Mouse (Mus musculus) midbrain, embryonic 10.5 days (tissue): ENCODE data around the gene Six2. TPM values are rescaled to one million over a fixed set of nuclear protein-coding genes. Genes with fewer than 3 reads are reported as not detected.

Experiments
- DNase-seq: peaks from one replicate; pipeline ENCODE4 v3.0.0-alpha.2; 2017; ENCODE audit warnings: low spot score
- H3K27ac ChIP-seq: fragments of 300-500 bp; sonication (generic); replicated peaks from 2 replicates; pipeline ENCODE4 v1.5.1; 2016; ENCODE audit warnings: mild to moderate bottlenecking
- H3K27me3 ChIP-seq: fragments of 300-500 bp; sonication (generic); 2 replicates; pipeline ENCODE4 v1.6.1; 2016; ENCODE audit warnings: low read depth, mild to moderate bottlenecking; ENCODE audit not compliant: poor library complexity, severe bottlenecking
- H3K36me3 ChIP-seq: fragments of 300-500 bp; sonication (generic); 2 replicates; pipeline ENCODE4 v1.6.1; 2016; ENCODE audit warnings: mild to moderate bottlenecking, moderate library complexity
- H3K4me1 ChIP-seq: fragments of 300-500 bp; sonication (generic); 2 replicates; pipeline ENCODE4 v1.6.1; 2016
- H3K4me3 ChIP-seq: fragments of 300-500 bp; sonication (generic); 2 replicates; pipeline ENCODE4 v1.5.1; 2016; ENCODE audit warnings: mild to moderate bottlenecking, moderate library complexity
- H3K9me3 ChIP-seq: fragments of 300-500 bp; sonication (generic); replicated peaks from 2 replicates; pipeline ENCODE4 v1.6.1; 2016; ENCODE audit warnings: mild to moderate bottlenecking
- WGBS: fragments of 180-500 bp; shearing (Covaris S2); methylation state at CpG from one replicate; pipeline ENCODE4 v1.1.7; 2016; 5-methylcytosine and 5-hydroxymethylcytosine counted together
- polyA plus RNA-seq: library from polyadenylated mRNA; unstranded; fragments of >200 nt; fragmentation: Nextera tagmentation; extraction: Ambion mirVana; gene quantifications from 2 replicates; pipeline ENCODE4 v1.2.1, GENCODE M21; 2016

Gene Six2
- polyA plus RNA-seq, 1 experiment from 2014 or later = 1.6 TPM

DNA sequence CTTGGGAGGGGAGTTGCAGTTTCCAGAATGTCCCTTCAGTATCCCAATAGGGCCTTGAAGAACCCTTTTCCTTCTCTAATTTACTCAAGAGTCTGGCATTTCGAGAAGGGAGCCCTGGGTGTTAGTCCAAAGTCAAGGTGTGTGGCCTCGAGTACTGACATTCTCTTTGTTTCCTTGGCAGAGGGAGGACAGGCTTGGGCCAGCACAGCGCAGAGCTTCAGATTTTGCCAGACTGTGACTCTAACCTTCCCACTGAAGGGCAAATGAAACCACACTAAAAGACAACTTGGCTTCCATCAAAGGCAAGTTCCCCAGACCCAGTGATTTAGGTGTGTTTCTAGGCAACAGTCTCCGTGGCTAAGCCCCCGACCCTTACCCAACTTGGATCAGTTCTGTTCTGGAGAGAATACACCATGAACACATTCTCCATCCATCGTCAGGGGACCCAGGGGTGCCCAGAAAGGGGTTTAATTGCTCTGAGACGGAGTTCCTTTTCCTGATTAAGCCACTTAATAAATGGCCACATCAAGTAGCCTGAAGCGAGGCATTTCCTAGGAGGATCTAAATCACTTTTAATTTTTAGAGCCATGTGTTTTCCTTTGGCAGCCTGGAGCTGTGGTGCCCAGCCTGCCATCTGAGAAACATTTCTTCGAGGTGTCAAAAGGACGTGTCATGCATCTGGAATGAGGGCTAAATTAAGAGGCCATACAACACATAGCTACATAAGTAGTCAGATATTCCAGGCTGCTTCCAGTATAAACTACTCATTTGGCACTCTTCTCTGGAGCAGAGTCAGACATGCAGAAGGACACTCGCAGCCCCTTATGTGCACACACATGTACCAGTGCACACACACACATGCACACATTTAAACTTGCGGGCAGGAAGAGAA is 16.5 kb upstream of the Six2 start:
- H3K27ac ChIP-seq = no peak overlapping the region
- no peaks in the 10 kb centered on the region for H3K9me3 ChIP-seq
- H3K27me3 ChIP-seq = peaks cover 94% of the 10 kb centered on the region
- no peak overlapping the region for H3K4me3 ChIP-seq
- DNase-seq = no peak
- peaks cover 5% of the 10 kb centered on the region; the same call in 1 of the 2 replicates for H3K4me1 ChIP-seq
- no peaks in the 10 kb centered on the region for H3K36me3 ChIP-seq
- WGBS = 83% methylated on average over 12 of the region's 12 CpGs

DNA sequence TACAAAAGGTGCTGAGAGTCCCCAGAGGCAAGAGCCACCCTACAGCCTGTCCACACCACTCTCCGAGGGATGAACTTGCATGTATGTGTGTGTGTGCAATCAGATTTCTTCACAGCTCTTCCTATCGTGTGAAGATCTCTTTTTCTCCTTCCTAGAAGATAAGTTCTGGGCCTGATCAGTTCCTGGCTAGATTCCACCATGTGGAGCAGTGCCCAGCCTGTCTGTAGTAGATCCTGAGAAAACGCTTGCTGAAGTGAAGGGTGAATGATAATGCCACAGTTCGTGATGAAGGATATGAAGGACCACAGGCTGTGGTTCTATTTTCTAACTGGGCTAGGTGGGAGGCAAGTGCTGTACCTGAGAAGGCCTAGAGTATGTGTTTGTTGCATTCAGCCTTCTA is 12.0 kb upstream of the Six2 start:
- DNase-seq = no peak
- 81% methylated on average over 4 of the region's 4 CpGs for WGBS

DNA sequence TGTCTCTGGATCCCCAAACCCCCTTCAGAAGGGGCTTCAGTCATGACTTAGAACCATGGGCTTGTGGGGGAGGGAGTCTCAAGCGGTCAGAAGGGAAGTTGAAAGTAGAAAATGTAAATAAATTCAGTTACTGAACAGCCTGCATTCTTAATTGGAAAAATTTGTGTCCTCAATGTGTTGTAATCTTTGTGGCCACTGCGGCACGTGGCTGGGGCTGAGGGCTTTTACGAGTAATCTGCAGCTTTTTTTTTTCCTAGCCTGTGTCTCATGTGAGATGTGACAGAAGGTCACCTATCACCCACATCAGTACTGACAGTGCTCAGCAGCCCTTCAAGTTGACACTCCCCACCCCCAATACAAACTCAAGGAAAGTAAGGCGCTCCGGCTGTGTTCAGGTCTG is 10.6 kb upstream of the Six2 start:
- no peaks in the 10 kb centered on the region for H3K36me3 ChIP-seq
- peak; percentile 6 for DNase-seq
- H3K4me1 ChIP-seq = no peaks in the 10 kb centered on the region
- H3K9me3 ChIP-seq = peaks cover 8% of the 10 kb centered on the region; the same call in 1 of the 2 replicates
- no peak overlapping the region for H3K27ac ChIP-seq
- 93% methylated on average over 6 of the region's 6 CpGs for WGBS
- H3K27me3 ChIP-seq = peaks cover 95% of the 10 kb centered on the region
- no peak overlapping the region for H3K4me3 ChIP-seq

More for the DNA sequence above, 12.0 kb upstream of the Six2 start:
- Histone ChIP-seq H3K4me1 (peaks cover 5% of the 10 kb centered on the region; the same call in 1 of the 2 replicates), H3K27me3 (peaks cover 95% of the 10 kb centered on the region), H3K9me3 (no peaks in the 10 kb centered on the region), H3K27ac (no peak overlapping the region), H3K36me3 (no peaks in the 10 kb centered on the region), H3K4me3 (no peak overlapping the region)

DNA sequence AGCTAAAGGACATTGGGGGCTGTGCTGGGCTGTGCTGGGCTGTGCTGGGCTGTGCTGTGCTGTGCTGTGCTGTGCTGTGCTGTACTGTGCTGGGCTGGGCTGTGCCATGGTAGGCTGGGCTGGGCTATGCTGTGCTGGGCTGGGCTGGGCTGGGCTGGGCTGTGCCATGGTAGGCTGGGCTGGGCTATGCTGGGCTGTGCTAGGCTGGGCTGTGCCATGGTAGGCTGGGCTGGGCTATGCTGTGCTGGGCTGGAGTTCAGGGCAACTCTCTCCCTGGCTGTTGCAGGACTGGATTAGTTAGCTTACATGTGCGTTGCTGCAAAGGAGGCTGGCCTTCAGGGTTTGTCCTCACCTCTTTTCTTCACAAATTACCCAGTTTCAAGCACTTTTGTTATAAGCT is 9.9 kb upstream of the Six2 start:
- no peaks in the 10 kb centered on the region for H3K4me1 ChIP-seq
- 77% methylated on average over 1 of the region's 1 CpGs for WGBS
- no peaks in the 10 kb centered on the region for H3K36me3 ChIP-seq
- no peak overlapping the region for H3K4me3 ChIP-seq
- H3K27me3 ChIP-seq = peaks cover 96% of the 10 kb centered on the region
- DNase-seq = no peak
- peaks cover 8% of the 10 kb centered on the region; the same call in 1 of the 2 replicates for H3K9me3 ChIP-seq
- H3K27ac ChIP-seq = no peak overlapping the region

DNA sequence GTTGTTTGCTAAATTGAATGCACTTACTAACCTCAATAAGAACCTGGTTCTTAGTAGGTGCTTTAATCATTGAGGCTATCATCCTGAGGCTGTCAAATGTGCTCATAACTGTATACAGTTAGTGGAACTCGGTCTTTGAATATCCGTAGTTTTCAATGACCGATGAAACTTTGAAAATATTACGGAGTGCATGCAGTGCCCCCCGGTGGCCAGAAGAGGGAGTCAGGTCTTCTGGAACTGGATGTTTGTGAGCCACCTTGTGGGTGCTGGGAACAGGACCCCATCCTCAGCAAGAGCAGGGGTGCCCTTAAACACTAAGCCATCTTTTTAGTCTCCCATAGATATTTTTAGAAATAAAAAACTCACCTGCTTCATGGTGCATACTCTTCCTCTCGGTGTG is 6.4 kb upstream of the Six2 start:
- H3K4me3 ChIP-seq = no peak overlapping the region
- peak; percentile 5 for DNase-seq
- H3K36me3 ChIP-seq = no peaks in the 10 kb centered on the region
- 77% methylated on average over 6 of the region's 6 CpGs for WGBS
- no peak overlapping the region for H3K27ac ChIP-seq
- peaks cover 8% of the 10 kb centered on the region; the same call in 1 of the 2 replicates for H3K9me3 ChIP-seq
- peaks cover 100% of the 10 kb centered on the region for H3K27me3 ChIP-seq
- peaks cover 24% of the 10 kb centered on the region for H3K4me1 ChIP-seq

DNA sequence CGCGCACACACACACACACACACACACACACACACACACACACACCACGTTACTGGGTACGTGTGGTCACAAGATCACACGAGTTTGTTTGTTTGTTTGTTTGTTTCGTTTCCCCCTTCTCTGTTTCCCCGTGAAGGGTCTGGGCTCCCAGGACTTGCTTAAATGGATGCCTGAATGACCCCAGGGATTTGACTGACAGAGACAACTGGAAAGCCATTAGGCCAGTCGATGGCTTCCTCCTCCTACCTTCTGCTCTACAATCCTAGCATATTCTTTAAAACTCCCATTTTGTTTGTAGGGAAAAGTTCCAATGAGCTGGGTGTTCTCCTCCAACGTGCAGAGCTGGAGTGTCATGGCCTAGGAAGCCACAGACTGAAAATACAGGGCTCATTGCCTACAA is 5.0 kb upstream of the Six2 start:
- H3K4me1 ChIP-seq = peaks cover 38% of the 10 kb centered on the region
- H3K9me3 ChIP-seq = peaks cover 8% of the 10 kb centered on the region; the same call in 1 of the 2 replicates
- H3K27me3 ChIP-seq = peaks cover 100% of the 10 kb centered on the region
- no peak overlapping the region for H3K4me3 ChIP-seq
- H3K36me3 ChIP-seq = no peaks in the 10 kb centered on the region
- H3K27ac ChIP-seq = no peak overlapping the region
- peak; percentile 19 for DNase-seq
- WGBS = 3% methylated on average over 9 of the region's 9 CpGs

DNA sequence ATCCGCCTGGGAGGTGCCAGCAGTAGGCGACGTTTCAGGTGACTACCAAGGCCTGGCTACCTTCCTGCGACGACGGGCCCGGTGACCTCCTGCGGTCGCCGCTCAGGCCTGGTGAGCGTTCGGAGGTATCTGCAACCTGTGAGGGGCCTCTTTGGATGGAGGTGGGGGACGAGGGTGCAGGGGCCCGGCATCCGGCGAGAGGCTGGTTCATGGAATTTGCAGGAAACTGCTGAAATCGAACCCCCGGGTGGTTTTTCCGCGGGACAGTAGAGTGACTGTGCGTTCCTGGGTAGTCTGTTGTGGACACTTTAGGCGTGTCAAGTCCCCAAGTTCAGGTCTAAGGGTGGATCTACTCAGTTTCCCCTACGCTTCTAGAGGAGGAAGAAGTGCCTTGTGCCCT is 4.5 kb upstream of the Six2 start:
- Histone ChIP-seq H3K27ac (no peak overlapping the region), H3K4me1 (peaks cover 42% of the 10 kb centered on the region), H3K4me3 (no peak overlapping the region), H3K27me3 (peaks cover 100% of the 10 kb centered on the region), H3K36me3 (no peaks in the 10 kb centered on the region), H3K9me3 (peaks cover 8% of the 10 kb centered on the region; the same call in 1 of the 2 replicates)
- DNase-seq = no peak
- under 1% methylated on average over 23 of the region's 23 CpGs for WGBS

DNA sequence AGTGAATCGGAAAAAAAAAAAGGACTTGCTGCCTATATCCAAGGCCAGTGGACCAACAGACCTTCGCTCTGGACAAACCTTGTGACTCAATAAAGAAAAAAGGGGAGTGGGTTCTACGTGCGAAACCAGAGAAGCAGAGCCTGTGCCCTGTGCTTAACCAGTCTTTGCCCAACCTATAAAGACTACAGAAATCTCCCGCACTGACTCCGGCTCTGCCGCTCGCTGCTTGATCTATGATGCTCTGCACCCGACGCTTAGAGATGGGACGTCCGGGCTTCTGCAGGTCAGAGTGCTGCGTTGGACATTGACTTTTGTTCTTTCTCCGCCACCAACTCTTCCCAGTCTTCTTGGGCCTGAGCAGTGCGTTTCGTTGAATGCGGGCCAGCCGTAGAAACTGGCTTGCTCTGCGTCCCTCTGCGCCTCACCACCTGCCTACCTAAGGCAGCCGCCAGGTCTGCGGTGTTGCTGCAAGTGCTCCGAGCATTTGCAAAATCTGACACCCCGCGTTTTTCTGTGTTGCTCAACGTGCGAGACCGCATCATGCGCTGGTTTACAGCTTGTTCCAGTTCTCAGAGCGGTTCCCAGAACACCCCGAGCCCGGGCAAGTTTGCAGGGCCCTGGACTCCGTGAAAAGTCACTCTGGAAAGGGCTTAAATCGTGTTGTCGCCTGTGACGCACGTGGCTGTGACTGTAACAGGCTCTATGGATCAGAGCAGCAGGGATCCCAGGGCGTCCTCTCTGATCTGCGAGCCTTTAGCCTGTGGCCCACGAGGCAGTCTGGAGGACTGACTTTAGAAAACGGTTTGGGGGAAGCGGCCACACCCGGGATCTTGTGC is 3.8 kb upstream of the Six2 start:
- Histone ChIP-seq H3K27me3 (peaks cover 100% of the 10 kb centered on the region), H3K27ac (no peak overlapping the region), H3K4me3 (no peak overlapping the region), H3K4me1 (peaks cover 48% of the 10 kb centered on the region), H3K36me3 (no peaks in the 10 kb centered on the region), H3K9me3 (peaks cover 8% of the 10 kb centered on the region; the same call in 1 of the 2 replicates)
- WGBS = 1% methylated on average over 43 of the region's 43 CpGs
- peak; percentile 63 for DNase-seq

DNA sequence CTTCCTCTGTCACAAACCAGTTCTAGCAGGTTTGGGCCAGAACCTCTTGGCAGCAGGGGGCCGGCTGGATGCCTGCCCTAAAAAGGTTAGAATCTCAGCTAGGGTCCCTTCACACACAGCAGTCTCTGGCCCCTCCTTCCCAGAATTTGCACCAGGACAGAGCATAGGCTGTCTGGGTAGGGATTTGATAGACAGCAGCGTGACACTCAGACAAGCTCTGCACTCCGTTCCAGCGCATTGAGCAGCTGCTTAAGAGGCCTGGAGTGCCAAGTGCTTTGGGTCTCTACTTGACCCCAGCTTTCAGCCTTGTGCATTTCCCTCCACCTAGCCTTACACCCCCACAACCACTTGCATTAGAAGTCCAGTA is 2.9 kb upstream of the Six2 start:
- DNase-seq = peak; percentile 49
- Histone ChIP-seq H3K9me3 (peaks cover 8% of the 10 kb centered on the region; the same call in 1 of the 2 replicates), H3K27me3 (peaks cover 100% of the 10 kb centered on the region), H3K36me3 (no peaks in the 10 kb centered on the region), H3K4me3 (no peak overlapping the region), H3K27ac (no peak overlapping the region), H3K4me1 (peaks cover 52% of the 10 kb centered on the region)
- WGBS = 0% methylated on average over 4 of the region's 4 CpGs

DNA sequence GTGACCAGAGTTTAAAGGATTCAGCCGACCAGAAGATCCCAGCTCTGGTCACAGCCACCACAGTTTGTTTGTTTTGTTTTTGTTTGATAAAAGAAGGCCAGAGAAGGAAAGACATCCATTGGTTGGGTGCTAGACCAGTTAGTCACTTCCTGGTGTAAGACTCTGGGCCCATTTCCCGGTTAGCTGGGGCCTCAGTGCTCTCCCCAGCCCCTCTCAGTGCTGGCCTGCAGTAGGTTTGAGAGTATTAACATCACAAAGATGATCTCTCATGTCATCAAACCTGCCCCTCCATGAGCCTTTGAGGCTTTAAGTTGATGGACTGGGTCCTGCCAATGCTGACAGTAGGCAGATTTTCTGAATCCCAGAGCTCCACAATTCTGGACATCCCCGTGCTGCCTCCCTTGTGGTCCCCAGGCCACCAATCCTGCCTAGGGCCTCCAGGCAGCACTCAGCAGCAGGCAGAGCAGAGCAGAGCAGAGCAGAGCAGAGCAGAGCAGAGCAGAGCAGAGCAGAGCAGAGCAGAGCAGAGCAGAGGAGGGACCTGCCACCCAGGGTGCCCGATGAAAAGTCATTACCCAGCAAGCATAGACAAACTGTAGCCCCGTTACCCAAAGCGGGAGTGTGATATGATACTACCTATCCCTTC is 2.4 kb upstream of the Six2 start:
- peak; percentile 41 for DNase-seq
- H3K27ac ChIP-seq = no peak overlapping the region
- H3K4me1 ChIP-seq = peaks cover 52% of the 10 kb centered on the region
- H3K36me3 ChIP-seq = no peaks in the 10 kb centered on the region
- H3K4me3 ChIP-seq = no peak overlapping the region
- H3K27me3 ChIP-seq = peaks cover 100% of the 10 kb centered on the region
- WGBS = 3% methylated on average over 6 of the region's 6 CpGs
- peaks cover 8% of the 10 kb centered on the region; the same call in 1 of the 2 replicates for H3K9me3 ChIP-seq

DNA sequence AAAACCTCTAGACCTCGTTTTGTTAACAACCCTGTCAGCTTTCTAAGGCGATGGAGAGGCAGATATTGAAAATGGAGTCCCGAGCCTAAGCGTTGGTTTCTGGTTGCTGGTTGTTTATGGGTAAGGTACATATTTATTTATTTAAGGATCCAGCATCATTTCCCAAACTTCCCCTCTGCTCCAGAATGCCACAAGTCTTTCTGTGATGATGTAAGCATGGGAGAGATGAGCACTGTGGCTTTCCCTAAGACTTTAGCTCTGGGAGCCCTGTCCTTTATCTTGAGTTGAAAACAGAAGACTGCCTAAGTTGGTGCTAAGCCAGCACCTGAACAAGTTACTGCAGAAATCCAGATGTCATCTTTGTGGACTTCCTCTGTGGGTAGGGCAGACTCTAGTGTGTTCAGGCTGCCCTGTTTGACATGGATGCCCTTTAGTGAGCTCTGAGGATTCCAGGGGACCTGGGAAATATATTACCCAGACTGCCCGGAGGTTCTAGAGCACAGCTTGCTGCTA is 1.8 kb upstream of the Six2 start:
- H3K4me1 ChIP-seq = peaks cover 55% of the 10 kb centered on the region
- 4% methylated on average over 5 of the region's 5 CpGs for WGBS

More for the DNA sequence above, 1.8 kb upstream of the Six2 start:
- Histone ChIP-seq H3K9me3 (peaks cover 7% of the 10 kb centered on the region; the same call in 1 of the 2 replicates), H3K36me3 (no peaks in the 10 kb centered on the region), H3K4me3 (no peak overlapping the region), H3K27me3 (peaks cover 100% of the 10 kb centered on the region), H3K27ac (no peak overlapping the region)
- no peak for DNase-seq
